Mouse (Mus musculus): ENCODE results near the gene Lyrm9.

Lyrm9 gene

DNA sequence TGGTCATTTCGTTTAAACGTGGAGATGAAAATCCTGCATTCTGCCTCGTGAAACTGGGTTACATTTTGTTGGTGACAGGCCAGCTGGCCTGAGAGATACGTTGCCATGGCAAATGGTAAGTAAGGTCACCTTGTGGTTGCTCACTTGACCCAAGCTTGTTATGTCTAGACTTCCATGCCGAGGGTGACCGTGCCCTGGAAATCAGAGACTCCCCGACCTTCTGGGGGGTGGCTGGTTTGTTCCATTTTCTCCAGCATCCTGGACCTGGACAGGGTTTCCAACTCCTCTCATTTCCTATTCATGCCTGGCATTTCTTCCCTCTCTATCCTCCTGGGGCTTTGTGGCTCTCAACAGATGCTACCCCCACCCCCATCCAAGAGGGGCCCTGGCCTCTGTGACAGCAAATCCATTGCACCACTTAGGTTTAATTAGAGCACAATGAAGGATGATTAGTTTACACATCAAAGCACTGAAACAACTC is 11.9 kb upstream of the Lyrm9 start:
- no peak for DNase-seq (ENCODE audit: low read depth, low spot score)

GRCm38 (mm10) chr11:78815986-78816792 is 10.2 kb upstream of the Lyrm9 start:
- DNase-seq (ENCODE audit: low read depth, low spot score): no peak

DNA sequence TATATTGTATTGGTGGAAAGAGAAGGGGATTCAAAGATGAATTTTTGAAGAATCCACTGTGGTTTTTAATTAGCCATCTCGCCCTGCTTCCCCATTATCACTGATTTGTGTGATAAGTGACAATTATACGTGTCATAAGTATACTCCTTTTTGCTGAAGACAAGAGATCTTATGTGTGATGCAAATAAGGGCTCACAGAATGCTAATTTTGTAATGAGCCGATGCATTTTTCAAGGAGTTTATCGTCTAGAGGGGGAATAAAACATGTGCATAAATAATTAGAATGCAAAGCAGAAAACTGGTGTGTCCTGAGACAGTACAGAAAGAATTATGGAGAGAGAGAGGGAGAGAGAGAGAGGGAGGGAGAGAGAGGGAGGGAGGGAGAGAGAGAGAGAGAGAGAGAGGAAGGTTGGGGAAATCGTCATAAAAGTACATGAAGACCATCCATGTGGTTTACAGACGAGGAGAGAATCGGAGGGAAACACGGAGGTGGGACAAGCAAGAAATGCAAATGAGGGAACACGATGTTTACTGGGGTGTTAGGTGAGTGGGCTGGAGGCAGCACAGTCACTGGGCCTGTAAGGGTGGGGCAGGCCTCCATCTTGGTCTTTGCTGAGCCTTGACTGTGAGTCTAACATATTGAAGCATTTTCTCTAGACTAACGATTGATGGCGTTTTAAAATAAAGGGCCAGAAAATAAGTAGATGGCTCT is 8.9 kb upstream of the Lyrm9 start:
- DNase-seq (ENCODE audit: low read depth, low spot score): peak; percentile 63

GRCm38 (mm10) chr11:78820337-78821000 is 5.9 kb upstream of the Lyrm9 start:
- DNase-seq (ENCODE audit: low read depth, low spot score): peak; percentile 58

GRCm38 (mm10) chr11:78822792-78823498 is 3.4 kb upstream of the Lyrm9 start:
- DNase-seq (ENCODE audit: low read depth, low spot score): peak; percentile 76

DNA sequence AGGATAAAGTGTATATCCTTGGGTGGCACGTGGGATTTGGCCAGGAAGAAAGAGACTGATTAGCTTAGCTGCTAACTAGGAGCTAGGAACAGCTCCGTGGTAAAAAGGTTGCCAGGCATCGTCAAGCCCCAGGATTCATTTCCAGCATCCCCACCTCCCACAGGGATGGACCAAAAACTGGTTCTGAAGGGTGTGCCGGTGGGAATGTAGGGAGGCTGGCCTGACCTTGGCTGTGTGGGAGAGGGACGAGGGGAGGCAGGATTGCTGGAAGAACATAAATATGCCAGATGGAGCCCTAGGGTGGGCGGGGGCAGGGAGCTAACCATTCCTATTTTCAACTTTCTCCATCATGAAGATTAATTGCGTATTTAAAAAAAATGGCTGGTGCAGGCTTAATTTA is 1.2 kb downstream of the Lyrm9 start:
- peak; percentile 68 for DNase-seq (ENCODE audit: low read depth, low spot score)

DNA sequence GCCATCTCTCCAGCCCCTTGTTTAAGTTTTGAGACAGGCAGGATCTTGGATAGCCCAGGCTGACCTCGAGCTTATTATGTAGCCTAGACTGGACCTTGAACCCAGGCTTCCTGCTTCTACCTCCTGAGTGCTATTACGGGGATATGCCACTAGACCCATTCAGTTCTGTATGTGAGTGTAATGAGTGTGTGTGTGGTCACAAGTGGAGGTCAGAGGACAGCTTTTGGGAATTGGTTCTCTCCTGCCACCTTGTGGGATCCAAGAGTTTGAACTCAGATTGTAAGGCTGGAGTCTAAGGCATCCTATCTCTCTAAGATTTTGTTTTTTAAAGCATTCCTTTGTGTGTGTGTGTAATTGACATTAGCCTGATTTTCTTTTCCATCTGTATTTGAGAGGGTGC is 2.0 kb downstream of the Lyrm9 start:
- peak; percentile 69 for DNase-seq (ENCODE audit: low read depth, low spot score)

- no peak for DNase-seq (ENCODE audit: low read depth, low spot score)
These were observed 3.0 kb downstream of the Lyrm9 start for GRCm38 (mm10) chr11:78829373-78829772.

DNA sequence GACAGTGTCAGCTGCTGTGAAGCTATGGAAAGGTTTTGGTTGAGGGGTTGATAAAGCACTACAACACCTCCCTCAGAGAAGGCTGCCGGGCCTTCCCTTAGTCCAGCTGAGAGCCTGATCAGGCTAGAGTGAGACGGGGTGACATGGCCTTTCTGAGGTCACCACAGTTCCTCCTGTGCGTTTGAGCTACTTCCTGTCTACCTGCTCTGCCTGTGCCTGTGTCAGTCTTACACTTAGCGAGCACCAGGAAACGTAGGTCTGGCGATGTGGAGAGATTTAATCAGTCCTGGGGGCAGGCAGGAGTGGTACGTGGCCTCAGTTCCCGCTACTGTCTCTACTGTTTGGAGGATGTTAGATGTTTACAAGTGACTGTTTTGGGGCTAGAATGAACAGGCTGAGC is 3.8 kb downstream of the Lyrm9 start:
- DNase-seq (ENCODE audit: low read depth, low spot score): no peak

- DNase-seq (ENCODE audit: low read depth, low spot score): peak; percentile 86
These were observed 5.3 kb downstream of the Lyrm9 start for GRCm38 (mm10) chr11:78831716-78832115.

- no peak for DNase-seq (ENCODE audit: low read depth, low spot score)
These were observed 5.8 kb downstream of the Lyrm9 start for GRCm38 (mm10) chr11:78832117-78832726.

DNA sequence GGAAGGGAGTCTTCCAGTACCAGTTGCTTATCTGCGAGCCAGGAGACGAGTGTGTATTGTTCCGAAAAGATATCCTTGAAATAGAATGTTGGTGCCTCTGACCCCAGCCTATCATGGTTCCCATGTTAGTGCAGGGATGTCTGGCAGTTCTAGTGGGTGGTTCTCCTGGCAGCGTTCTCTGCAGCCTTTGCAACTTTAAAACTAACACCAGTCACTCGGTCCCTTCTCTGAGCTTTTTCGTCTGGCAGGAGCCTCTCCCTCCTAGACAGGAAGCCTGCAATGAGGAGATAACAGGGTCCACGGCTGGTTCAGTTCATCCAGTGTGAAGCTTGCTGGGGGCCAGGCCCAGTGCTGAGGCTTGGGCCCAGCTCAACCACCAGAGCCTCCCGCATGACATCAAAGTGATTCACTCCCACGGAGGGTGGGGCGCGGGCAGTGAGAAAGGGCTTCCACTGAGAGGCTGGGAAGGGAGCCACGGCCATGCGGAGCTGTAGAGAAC is 6.5 kb downstream of the Lyrm9 start:
- DNase-seq (ENCODE audit: low read depth, low spot score): peak; percentile 54

DNA sequence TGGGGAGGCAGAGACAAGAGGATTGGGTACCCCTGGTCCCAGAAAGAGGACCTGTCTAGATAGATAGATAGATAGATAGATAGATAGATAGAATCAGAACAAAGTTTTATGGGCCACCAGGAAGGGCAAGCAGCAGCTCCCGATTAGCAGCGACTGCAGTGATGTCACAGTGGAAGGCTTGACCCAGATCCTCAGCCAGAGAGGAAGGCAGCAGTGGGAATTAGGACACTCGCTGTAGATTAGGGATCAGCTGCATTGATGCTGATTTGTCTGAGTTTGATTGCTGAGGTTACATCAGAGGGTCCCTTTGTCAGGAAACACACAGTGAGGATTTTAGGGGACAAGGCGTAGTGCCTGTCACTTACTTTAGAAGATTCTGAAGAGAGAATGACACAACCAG is 10.1 kb downstream of the Lyrm9 start:
- no peak for DNase-seq (ENCODE audit: low read depth, low spot score)

- peak; percentile 76 for DNase-seq (ENCODE audit: low read depth, low spot score)
These were observed 11.6 kb downstream of the Lyrm9 start for GRCm38 (mm10) chr11:78837989-78838388.

DNA sequence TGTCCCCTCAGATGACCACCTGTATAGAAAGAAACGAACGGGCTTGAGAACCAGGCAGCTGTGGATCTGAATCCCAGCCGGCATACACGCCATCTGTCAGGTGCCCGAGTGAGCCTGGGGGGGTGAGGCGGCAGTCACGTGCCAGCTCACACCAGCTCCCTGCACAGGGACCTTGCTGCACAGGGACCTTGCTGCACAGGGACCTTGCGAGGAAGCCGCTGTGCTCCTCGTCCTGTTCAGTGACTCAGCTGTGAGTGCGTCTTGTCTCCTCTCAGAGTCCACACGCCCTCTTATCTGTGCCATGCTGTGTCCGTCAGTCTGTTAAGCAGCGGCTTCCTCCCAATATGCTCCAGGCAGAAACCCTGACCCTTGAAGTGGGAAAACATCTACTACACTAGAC is 13.1 kb downstream of the Lyrm9 start:
- no peak for DNase-seq (ENCODE audit: low read depth, low spot score)

DNA sequence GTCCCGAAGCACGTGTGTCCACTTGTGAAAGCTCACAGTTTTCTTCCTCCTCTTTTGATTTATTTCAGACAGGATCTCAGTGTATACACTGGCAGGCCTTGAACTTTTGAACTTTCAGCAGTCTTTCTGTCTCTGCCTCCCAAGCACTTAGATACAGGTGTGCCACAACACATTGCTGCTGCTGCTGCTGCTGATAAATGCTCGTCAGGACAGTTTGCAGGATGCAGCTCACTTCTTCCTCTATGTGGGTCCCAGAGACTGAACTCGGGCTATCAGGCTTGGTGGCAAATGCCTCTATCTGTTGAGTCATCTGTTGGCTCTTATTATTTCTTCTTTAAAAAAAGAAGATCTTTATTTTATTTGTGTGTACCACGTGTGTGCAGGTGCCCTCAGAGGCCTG is 13.8 kb downstream of the Lyrm9 start:
- DNase-seq (ENCODE audit: low read depth, low spot score): no peak

DNA sequence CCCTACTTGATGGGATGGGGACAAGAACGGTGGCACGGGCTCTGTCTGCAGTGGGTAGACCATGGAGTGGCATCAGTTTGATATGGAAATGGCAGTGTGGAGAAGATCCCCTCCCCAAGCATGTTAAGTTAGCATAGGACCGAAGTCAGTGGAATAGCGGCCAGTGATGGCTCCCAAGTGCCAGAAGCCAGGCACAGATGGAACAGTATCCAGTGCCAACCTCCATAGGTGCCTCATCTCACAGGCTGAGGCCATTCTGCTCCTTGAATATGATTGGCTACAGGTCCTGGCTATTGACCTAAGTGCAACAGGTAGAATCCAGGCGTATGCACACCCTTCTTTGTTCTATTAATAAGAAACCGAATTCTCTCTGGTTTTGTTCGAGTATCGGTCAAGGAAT is 15.6 kb downstream of the Lyrm9 start:
- DNase-seq (ENCODE audit: low read depth, low spot score): no peak

GRCm38 (mm10) chr11:78846620-78847019 is 20.2 kb downstream of the Lyrm9 start:
- no peak for DNase-seq (ENCODE audit: low read depth, low spot score)

- DNase-seq (ENCODE audit: low read depth, low spot score): no peak
These were observed 21.8 kb downstream of the Lyrm9 start for GRCm38 (mm10) chr11:78847884-78848848.

DNA sequence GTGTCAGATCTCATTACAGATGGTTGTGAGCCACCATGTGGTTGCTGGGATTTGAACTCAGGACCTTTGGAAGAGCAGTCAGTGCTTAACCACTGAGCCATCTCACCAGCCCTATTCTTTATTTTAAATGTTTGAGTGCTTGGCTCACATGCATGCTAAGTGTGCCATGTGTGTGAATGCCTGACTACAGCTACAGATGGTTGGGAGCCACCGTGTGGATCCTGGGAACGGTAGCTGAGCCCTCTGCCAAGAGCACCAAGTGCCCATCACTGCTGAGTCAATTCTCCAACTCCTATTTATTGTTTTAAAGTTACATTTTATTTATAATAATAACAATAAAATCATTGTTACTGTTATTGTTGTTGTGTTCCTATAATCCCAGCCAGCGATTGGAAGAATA is 23.5 kb downstream of the Lyrm9 start:
- DNase-seq (ENCODE audit: low read depth, low spot score): no peak
